Mouse (Mus musculus) olfactory bulb, adult 2 months (tissue): ENCODE measurements at regions not wholly inside any gene's neighbourhood (a gene's known extent, or its start where the extent isn't known, plus 50 kb on each side); places are given as distances from the start of the nearest gene placed in this dataset.

ENCODE experiments used
- H3K27ac ChIP-seq: fragments of 200-500 bp; 2 replicates; pipeline ENCODE4 v1.5.1; 2012; ENCODE audit warnings: low read depth, low read length; ENCODE audit not compliant: insufficient read depth
- H3K4me1 ChIP-seq: fragments of 200-500 bp; 2 replicates; pipeline ENCODE4 v1.6.1; 2012; ENCODE audit warnings: low read length; ENCODE audit not compliant: control insufficient read depth, insufficient read depth
- H3K4me3 ChIP-seq: fragments of 200-500 bp; 2 replicates; pipeline ENCODE4 v1.5.1; 2012; ENCODE audit warnings: mild to moderate bottlenecking, low read depth, low read length, moderate library complexity; ENCODE audit not compliant: insufficient read depth
- CTCF ChIP-seq: fragments of 200-500 bp; IDR thresholded peaks from 2 replicates; pipeline ENCODE4 v1.5.1; 2012; ENCODE audit warnings: low read depth, mild to moderate bottlenecking, low read length, moderate library complexity; ENCODE audit not compliant: insufficient read depth
- POLR2A ChIP-seq: fragments of 200-500 bp; IDR thresholded peaks from 2 replicates; pipeline ENCODE4 v1.6.1; 2012; ENCODE audit warnings: mild to moderate bottlenecking, low read depth, low read length, moderate library complexity; ENCODE audit not compliant: insufficient read depth
- WGBS: fragments of 180-500 bp; shearing (Covaris S2); methylation state at CpG from one replicate; pipeline ENCODE4 v1.1.7; 2018; 5-methylcytosine and 5-hydroxymethylcytosine counted together

DNA sequence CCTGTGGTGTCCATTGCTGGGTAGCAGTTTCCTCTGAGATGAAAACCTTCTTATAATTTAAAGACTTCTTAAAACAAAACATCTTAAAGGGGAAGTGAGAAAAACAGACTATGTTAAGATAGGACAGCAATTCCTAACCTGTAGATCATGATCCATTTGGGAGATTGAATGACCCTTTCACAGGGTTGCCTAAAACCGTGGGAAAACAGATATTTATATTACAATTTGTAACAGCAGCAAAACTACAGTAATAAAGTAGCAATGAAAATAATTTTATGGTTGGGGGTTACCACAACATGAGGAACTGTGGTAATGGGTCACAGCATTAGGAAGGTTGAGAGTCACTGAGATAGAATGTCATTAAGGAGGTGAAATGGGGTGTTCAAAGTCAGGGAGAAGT, 111.9 kb upstream of the Cpsf6 start:
- WGBS = 86% methylated on average over 1 of the region's 1 CpGs
- Histone ChIP-seq H3K27ac (no peak overlapping the region), H3K4me3 (no peak overlapping the region), H3K4me1 (peaks cover 3% of the 10 kb centered on the region; the same call in 1 of the 2 replicates)
- TF ChIP-seq CTCF (no peak), POLR2A (no peak)

DNA sequence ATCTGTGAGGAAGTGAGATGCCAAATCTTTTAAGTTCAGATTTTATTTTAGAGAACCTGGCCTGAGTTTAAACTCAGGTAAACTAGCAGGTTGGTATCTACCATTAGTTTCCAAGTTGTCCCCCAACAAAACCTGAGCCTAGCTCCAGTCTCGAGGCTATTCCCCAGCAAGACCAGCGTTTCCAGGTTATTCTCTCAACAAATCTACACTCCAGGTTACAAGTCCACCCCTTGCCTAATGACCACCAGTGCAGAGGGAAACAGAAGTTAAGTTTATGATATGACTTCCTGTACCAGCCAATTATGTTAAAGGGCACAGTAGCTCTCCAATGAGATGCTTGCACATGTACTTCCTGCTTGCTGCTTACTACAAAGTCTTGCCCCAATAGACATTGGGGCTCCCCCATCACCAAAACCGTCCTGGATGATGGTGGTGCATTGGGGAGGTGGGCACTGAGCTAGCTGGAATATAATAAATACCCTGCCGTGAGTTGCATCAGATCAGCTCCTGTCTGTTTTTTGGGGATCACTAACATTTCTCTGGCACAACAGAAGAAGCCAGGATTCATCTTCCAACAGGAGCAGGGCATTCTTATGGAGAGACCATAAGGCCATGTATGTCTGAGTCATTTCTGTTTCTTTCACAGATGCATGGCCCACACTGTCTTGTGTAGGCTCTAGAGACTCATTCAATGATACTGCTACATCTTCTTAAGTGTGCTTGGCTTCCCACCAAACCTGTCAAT, 111.2 kb upstream of the Cpsf6 start:
- Histone ChIP-seq H3K4me1 (peaks cover 3% of the 10 kb centered on the region; the same call in 1 of the 2 replicates), H3K27ac (no peak overlapping the region), H3K4me3 (no peak overlapping the region)
- WGBS = 95% methylated on average over 4 of the region's 4 CpGs
- no peak for TF ChIP-seq POLR2A

DNA sequence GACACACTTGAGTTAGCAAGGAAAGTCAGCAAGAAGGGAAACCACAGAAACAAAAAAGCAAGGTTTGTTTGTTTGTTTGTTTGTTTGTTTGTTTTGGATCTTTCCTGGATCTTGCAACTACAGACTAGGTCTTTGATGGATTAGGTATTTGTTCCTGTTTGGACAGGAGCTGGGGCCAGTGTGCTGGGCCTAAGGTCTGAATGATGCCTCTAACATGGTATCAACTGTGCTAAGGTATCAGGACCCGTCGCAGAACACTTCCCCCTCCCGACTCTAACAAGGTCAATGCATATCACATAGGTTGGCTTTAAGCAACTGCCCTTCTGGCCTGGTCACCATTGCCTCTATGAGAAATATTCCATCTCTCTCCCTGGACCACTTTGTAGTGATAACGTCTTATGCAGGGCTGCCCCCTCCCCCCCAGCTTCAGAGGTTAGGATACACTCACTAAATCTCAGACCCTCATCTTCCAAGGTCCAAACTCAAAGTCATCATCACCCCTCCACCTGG, 103.3 kb upstream of the Cpsf6 start:
- no peak for TF ChIP-seq POLR2A
- TF ChIP-seq CTCF = no peak
- 96% methylated on average over 4 of the region's 4 CpGs for WGBS
- H3K27ac ChIP-seq = no peak overlapping the region
- H3K4me1 ChIP-seq = peaks cover 1% of the 10 kb centered on the region
- no peak overlapping the region for H3K4me3 ChIP-seq

DNA sequence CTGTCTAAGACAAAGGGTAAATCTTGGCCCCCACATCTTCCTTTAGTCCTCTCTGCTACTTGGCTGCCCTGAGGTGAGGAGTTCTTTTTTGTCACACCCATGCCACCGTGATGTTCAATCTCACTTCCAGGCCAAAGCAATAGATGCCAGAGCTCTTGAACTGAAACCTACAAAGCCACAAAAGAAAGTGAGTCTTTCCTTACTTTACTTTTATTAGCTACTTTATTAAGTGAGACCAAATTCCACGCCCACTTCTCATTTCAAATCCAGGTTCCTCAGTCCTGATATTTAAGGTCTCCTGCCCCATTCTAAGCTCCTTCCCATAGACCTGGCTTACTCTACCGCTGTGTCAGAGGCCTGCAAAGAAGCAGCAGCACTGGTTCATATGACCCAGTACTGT, 102.5 kb upstream of the Cpsf6 start:
- Histone ChIP-seq H3K4me3 (no peak overlapping the region), H3K4me1 (peaks cover 3% of the 10 kb centered on the region), H3K27ac (no peak overlapping the region)
- 91% methylated on average over 3 of the region's 3 CpGs for WGBS
- no peak for TF ChIP-seq CTCF
- no peak for TF ChIP-seq POLR2A

DNA sequence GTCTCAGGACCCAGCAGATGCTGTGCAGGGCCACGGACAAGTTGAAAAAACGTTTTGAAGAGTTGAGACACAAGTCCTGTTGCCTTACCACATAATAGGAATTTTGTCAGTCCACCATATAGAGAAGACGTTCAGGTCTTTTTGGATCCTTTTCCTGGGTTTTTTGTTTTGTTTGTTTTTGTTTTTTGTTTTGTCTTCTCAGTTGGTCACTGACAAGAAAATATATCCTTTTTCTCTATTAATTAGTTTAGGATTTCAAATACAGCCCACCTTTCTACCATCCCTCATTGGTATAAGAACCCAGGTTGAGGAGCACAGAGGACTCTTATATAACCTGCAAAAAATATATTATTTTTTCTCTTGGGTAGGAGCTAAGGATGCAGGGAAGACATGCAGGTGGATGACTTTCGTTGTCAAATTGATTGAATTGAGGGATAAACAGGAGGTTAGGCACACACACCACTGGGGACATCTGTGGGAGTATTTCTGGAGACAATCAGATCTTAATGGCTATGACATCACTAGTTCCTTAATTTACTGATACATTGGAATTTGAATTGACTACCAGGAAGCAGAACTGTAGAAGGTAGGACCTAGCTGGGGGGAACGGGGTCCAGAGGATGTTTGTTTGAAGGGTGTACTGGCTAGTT, 101.7 kb upstream of the Cpsf6 start:
- peaks cover 3% of the 10 kb centered on the region for H3K4me1 ChIP-seq
- H3K27ac ChIP-seq = no peak overlapping the region
- H3K4me3 ChIP-seq = no peak overlapping the region
- TF ChIP-seq POLR2A (no peak), CTCF (no peak)
- 81% methylated on average over 5 of the region's 5 CpGs for WGBS

DNA sequence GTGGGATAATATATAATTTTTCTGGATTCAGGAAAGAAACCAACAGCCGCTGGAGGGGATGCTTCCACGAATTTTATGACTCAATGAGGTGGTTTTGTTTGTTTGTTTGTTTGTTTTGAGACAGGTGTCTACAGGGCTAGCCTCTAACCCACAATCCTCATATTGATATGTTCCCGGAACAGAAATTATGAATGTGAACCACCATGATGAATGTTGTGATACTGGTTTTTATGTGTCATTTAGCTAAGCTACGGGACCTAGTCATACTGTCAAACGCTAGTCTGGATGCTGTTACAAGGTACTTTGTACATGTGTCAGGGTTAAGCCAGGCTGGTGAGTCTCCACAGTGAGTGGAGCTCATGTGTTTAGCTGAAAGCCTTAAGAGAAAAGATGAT, 100.6 kb upstream of the Cpsf6 start:
- H3K4me3 ChIP-seq = no peak overlapping the region
- TF ChIP-seq CTCF (no peak), POLR2A (no peak)
- 83% methylated on average over 5 of the region's 5 CpGs for WGBS

DNA sequence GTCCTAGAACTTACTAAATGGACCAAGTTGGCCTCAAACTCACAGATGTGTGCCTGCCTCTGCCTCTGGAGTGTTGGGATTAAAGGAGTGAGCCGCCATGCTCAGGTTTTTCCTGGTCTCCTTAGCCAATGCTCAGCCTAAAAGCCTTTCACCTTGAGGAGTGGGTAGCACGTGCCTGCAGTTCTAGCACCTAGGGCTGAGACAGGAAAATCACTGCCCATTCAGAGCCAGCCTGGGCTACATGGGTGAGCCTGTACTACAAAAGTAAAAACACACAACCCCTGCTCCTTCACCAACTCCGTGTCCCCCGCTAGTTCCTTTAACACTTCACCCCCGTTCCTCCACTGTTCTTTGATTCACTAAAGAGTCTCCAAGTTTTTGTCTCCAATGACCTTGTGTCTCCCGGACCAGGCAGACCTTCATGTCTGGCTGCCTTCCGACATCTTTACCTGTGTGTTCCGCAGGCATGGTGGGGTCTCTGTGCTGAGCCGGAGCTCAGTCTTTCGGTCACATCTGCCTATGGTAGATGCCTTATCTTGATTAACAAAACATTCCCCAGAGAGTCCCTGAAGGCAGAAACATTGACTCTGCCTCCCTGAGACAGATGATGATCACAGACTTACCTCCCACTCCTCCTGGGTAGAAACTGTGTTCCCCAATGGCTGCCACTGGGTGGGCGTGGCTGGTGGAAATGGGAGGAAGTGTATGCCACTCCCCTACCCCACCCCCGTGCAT, 100.1 kb upstream of the Cpsf6 start:
- Histone ChIP-seq H3K27ac (no peak overlapping the region), H3K4me1 (peaks cover 3% of the 10 kb centered on the region), H3K4me3 (no peak overlapping the region)
- TF ChIP-seq CTCF = no peak
- TF ChIP-seq POLR2A = no peak
- WGBS = 92% methylated on average over 12 of the region's 12 CpGs

More for the DNA sequence above, 100.6 kb upstream of the Cpsf6 start:
- Histone ChIP-seq H3K27ac (no peak overlapping the region), H3K4me1 (peaks cover 3% of the 10 kb centered on the region)

DNA sequence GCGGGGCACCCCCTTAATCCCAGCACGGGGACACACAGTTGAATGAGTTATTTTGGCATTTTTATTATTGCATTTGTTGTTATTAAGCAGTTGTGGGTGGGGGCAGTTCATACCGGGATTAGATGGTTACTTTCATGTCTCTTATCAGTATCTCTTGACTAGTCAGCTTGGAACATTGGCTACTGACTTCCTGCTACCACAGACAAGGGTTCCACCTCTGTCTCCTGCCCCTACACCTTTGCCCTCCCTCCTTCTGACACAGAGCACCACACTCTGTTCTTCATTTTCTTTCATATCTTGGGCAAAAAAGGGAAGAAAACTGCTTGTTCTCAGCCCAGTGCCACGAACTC, 99.1 kb upstream of the Cpsf6 start:
- Histone ChIP-seq H3K27ac (no peak overlapping the region), H3K4me1 (peaks cover 3% of the 10 kb centered on the region), H3K4me3 (no peak overlapping the region)
- TF ChIP-seq CTCF = no peak
- no peak for TF ChIP-seq POLR2A
- 76% methylated on average over 4 of the region's 4 CpGs for WGBS
